19 mouse cellular contexts compared by ENCODE assay signal in the genomic region with DNA sequence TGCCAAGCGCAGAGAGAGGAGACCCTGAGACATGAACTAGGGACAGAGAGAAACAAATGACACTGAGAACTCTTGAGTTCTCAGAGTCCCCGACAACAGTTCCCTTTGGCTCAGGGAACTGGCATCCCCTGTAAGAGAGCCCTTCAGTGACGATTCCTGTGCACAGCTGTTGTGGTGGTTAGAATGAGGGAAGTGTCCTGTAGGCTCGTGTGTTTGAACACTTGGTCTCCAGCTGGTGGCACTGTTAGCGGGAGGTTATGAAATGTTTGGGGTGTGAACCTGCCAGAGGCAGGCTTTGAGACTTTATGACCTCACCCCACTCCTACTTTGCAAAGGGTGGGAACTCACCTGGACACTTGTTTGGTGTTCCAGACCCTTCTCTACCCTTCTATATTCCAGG. TPM values are rescaled to one million over a fixed set of nuclear protein-coding genes. Genes with fewer than 3 reads are reported as not detected.
DNase-seq lines count a peak whose midpoint lies in the region; ATAC-seq and TF ChIP-seq lines count a peak whose summit lies in the region.
"Had no signal": no experiment of that assay in that cellular context is flagged by ENCODE, and none has a peak within 500 bp of the region (broad histone marks: within the 10 kb centered on the region; RNA-seq: fewer than 3 reads in every experiment).

No protein-coding gene starts in this region.

- no peak for TF ChIP-seq POLR2A in cerebellum, adult 2 months (IDR thresholded peaks at IDR 0.05; ENCODE audit: borderline replicate concordance, insufficient read depth, low read length)

- WGBS in cerebellum, adult 2 months = 46% methylated on average over 5 of the region's 5 CpGs

- no peaks in the 10 kb centered on the region for H3K27me3 ChIP-seq in cerebellum, adult 2 months (ENCODE audit: control insufficient read depth, insufficient read depth, low read length)
- H3K27me3 ChIP-seq: forebrain, embryonic 13.5 days; Patski had no signal

- no peak overlapping the region for H3K27ac ChIP-seq in cerebellum, adult 2 months (ENCODE audit: insufficient read depth, low read length)
- H3K27ac ChIP-seq: forebrain, embryonic 13.5 days; limb, embryonic 10.5 days had no signal

- H3K4me3 ChIP-seq in cerebellum, adult 2 months (replicated peaks; ENCODE audit: insufficient read depth, low read depth, low read length) = no peak overlapping the region
- H3K4me3 ChIP-seq: forebrain, embryonic 13.5 days; limb, embryonic 10.5 days; megakaryocyte, embryonic 14.5 days had no signal

- no peaks in the 10 kb centered on the region for H3K4me1 ChIP-seq in cerebellum, adult 2 months (ENCODE audit: control insufficient read depth, insufficient read depth, low read length)
- H3K4me1 ChIP-seq: forebrain, embryonic 13.5 days had no signal

- ATAC-seq in common myeloid progenitor, adult 5-6 weeks (replicated peaks; ENCODE audit: low read depth, poor library complexity, severe bottlenecking) = peak; percentile 93
- ATAC-seq in neutrophil, adult 5-6 weeks (ENCODE audit: extremely low read depth, insufficient number of reproducible peaks, low FRiP score, poor library complexity, severe bottlenecking) = 0 out of 2 replicates have a peak, but pooled peaks have one; percentile 41
- ATAC-seq: forebrain, embryonic 13.5 days; inflammation-experienced regulatory T-cells, adult 6 months; Patski had no signal

- peak; percentile 93 for DNase-seq in heart, adult 11 months
- no peak for DNase-seq in heart, postnatal 25 days (ENCODE audit: low spot score)
- peak; percentile 37 for DNase-seq in A20 (ENCODE audit: low read depth, low spot score)
- DNase-seq in layer of hippocampus, adult 18-20 months (ENCODE audit: low spot score in 2 of 2) = no peak
- no peak for DNase-seq in cerebellum, adult 2 months
- no peak for DNase-seq in embryo, embryonic 10 days (ENCODE audit: low spot score)
- DNase-seq: adrenal gland, adult 2 months; cerebellum, postnatal 14 days; heart, postnatal 36 days; kidney, postnatal 14 days; lung, adult 2 months; right cerebral cortex, postnatal 14 days had no signal

- no peak for TF ChIP-seq CTCF in cerebellum, adult 2 months (IDR thresholded peaks at IDR 0.05; ENCODE audit: borderline replicate concordance, insufficient read depth, low read depth, low read length)

- intact Hi-C loops in heart, postnatal 25 days (cut with DNase I) = no loop called here

RNA-seq across cellular contexts. Expression of gene Gfpt2, which starts 21.7 kb away (rescaled TPM):
- total RNA-seq in heart, postnatal 25 days (2021) = 10 to 100 TPM; 11.8 to 13.9 TPM
- 0.97 and 2.5 TPM in 2 replicates for total RNA-seq in common myeloid progenitor, adult 5-6 weeks (2017)
- not detected in 2 replicates for total RNA-seq in neutrophil, adult 5-6 weeks (2017)
- total RNA-seq in layer of hippocampus, adult 18-20 months (2021) = 1 to 10 TPM; 4.2 to 4.6 TPM
- polyA plus RNA-seq in cerebellum, adult 2 months (2012; rRNA removed) = 2.8 and 3.1 TPM in 2 replicates

RNA-seq across cellular contexts. Expression of gene Cnot6, which starts 59.7 kb away (rescaled TPM):
- total RNA-seq in heart, postnatal 25 days (2021) = 10 to 100 TPM; 20.9 to 25.0 TPM
- 96.7 and 119 TPM in 2 replicates for total RNA-seq in common myeloid progenitor, adult 5-6 weeks (2017)
- 62.1 and 65.9 TPM in 2 replicates for total RNA-seq in neutrophil, adult 5-6 weeks (2017)
- 10 to 100 TPM; 48.3 to 48.8 TPM for total RNA-seq in layer of hippocampus, adult 18-20 months (2021)
- polyA plus RNA-seq in cerebellum, adult 2 months (2012; rRNA removed) = 26.3 and 29.1 TPM in 2 replicates

Comparison
In these comparisons a context has a peak if more than half of its experiments do, and no peak if none do; other contexts are left out.
1. DNase-seq: peak in heart, adult 11 months (single experiment) and A20 (single experiment); none in heart, postnatal 25 days (single experiment), layer of hippocampus, adult 18-20 months (0 of 2), cerebellum, adult 2 months (0 of 2) and embryo, embryonic 10 days (single experiment).